Mouse (Mus musculus) liver, embryonic 15.5 days (tissue): ENCODE measurements around the gene Bri3bp. TPM values are rescaled to one million over a fixed set of nuclear protein-coding genes. Genes with fewer than 3 reads are reported as not detected.
A peak's percentile ranks its signal among the peaks of the same experiment; 100 is the strongest.

Experiments
- ATAC-seq: fragments of 200-750 bp; cut with Nextera tagmentation; 2 replicates; pipeline ENCODE4 v1.8.0; 2017; ENCODE audit warnings: moderate number of reproducible peaks, mild to moderate bottlenecking, moderate library complexity; ENCODE audit not compliant: insufficient read depth
- H3K27ac ChIP-seq: fragments of 300-500 bp; sonication (generic); replicated peaks from 2 replicates; pipeline ENCODE4 v1.5.1; 2015; ENCODE audit warnings: mild to moderate bottlenecking, inconsistent platforms
- H3K27me3 ChIP-seq: fragments of 300-500 bp; sonication (generic); 2 replicates; pipeline ENCODE4 v1.6.1; 2015; ENCODE audit warnings: mild to moderate bottlenecking, inconsistent platforms
- H3K36me3 ChIP-seq: fragments of 300-500 bp; sonication (generic); replicated peaks from 2 replicates; pipeline ENCODE4 v1.6.1; 2015; ENCODE audit warnings: moderate library complexity, mild to moderate bottlenecking, inconsistent platforms
- H3K4me1 ChIP-seq: fragments of 300-500 bp; sonication (generic); replicated peaks from 2 replicates; pipeline ENCODE4 v1.6.1; 2015; ENCODE audit warnings: inconsistent platforms
- H3K4me2 ChIP-seq: fragments of 300-500 bp; sonication (generic); 2 replicates; pipeline ENCODE4 v1.6.1; 2015; ENCODE audit warnings: moderate library complexity, mild to moderate bottlenecking, inconsistent platforms
- H3K4me3 ChIP-seq: fragments of 300-500 bp; sonication (generic); replicated peaks from 2 replicates; pipeline ENCODE4 v1.5.1; 2015; ENCODE audit warnings: mild to moderate bottlenecking, inconsistent platforms
- H3K9ac ChIP-seq: fragments of 300-500 bp; sonication (generic); 2 replicates; pipeline ENCODE4 v1.6.1; 2015; ENCODE audit warnings: moderate library complexity, mild to moderate bottlenecking, inconsistent platforms
- H3K9me3 ChIP-seq: fragments of 300-500 bp; sonication (generic); replicated peaks from 2 replicates; pipeline ENCODE4 v1.6.1; 2016; ENCODE audit warnings: inconsistent platforms
- WGBS: fragments of 180-500 bp; shearing (Covaris S2); methylation state at CpG from one replicate; pipeline ENCODE4 v1.1.7; 2015; ENCODE audit warnings: mixed read lengths; ENCODE audit not compliant: insufficient replicate concordance; 5-methylcytosine and 5-hydroxymethylcytosine counted together
- polyA plus RNA-seq: library from polyadenylated mRNA; unstranded; fragments of >200 nt; fragmentation: Nextera tagmentation; extraction: Ambion mirVana; gene quantifications from 2 replicates; pipeline ENCODE4 v1.2.1, GENCODE M21; 2015

Gene Bri3bp
- polyA plus RNA-seq, 1 experiment from 2014 or later, result 23.5 TPM

DNA sequence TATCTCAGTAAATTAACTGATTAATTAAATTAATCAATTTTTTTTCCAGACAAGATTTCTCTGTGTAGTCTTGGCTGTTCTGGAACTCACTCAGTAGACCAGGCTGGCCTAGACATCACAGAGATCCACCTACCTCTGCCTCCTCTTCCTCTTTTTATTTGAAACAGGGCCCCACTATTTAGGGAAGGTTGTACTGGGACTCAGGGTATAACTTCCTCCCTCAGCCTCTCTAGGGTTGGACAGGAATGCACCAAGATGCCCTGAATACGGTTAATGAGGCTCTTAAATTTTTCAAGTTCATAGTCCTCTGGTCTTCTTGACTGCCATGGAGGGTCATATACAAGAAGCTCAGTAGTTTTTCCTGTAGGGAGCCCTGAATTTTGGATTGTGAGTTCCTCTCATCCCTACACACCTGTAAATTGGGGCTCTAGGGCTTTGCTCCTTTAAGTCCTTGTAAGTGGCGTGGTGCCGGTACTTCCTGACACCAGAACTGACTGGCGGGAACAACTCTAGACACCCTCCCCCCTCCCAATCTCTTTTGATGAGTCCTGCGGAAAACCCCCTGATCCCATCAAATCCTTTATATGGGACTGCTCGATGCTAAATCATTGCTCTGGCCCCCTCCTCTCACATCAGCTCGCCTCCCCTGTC is 660 bp upstream of the Bri3bp start:
- no peaks in the 10 kb centered on the region for H3K9me3 ChIP-seq
- H3K9ac ChIP-seq, result peak overlapping the region; percentile 88
- H3K36me3 ChIP-seq, result 0 out of 2 replicates have a peak, but pooled peaks cover 7% of the 10 kb centered on the region
- H3K4me3 ChIP-seq, result peak overlapping the region; percentile 91
- H3K27ac ChIP-seq, result peak overlapping the region; percentile 64
- WGBS, result 2% methylated on average over 7 of the region's 7 CpGs
- ATAC-seq, result peak; percentile 13; the same call in 1 of the 2 replicates
- H3K4me2 ChIP-seq, result peak overlapping the region; percentile 100
- no peaks in the 10 kb centered on the region for H3K27me3 ChIP-seq
- peaks cover 53% of the 10 kb centered on the region for H3K4me1 ChIP-seq

DNA sequence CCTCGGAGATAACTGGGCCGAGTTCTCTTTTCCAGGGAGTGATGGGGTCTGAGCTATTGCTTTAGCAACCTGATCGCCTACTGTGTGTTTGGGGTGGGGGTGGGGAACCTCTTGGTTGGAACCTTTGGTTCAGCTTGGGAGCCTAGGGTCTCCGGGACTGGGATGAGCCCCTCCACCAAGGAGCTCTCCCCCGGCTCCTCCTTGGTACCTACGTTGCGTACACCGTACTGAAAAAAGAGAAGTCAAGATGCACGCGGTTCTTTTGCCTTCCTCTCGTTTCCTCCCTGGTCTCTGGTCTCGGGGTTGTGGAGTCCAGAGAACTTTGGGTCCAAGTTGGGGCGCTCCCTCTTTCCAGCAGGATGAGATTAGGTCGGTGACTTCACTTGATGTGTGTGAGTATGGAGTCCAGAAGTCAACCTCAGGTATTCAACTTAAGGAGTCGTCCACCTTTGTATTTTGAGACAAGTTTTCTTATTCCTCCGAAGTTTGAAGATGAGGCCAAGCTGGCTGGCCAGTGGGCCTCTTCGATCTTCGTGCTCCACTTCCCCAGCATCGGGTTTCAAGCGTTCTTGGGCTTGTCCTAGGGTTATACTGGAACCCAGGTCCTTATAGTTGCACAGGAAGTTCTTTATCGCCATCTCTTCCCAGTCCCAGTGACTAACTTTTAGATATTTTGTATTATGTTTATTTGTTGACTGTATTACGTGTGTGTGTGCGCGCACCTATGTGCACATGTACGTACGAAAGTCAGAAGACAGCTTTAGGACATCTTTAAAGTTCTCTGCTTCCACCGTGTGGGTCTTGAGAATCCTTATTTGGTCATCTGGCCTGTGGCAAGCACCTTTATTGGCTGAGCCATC is 998 bp downstream of the Bri3bp start:
- WGBS, result 13% methylated on average over 27 of the region's 27 CpGs
- H3K4me1 ChIP-seq, result peaks cover 61% of the 10 kb centered on the region

DNA sequence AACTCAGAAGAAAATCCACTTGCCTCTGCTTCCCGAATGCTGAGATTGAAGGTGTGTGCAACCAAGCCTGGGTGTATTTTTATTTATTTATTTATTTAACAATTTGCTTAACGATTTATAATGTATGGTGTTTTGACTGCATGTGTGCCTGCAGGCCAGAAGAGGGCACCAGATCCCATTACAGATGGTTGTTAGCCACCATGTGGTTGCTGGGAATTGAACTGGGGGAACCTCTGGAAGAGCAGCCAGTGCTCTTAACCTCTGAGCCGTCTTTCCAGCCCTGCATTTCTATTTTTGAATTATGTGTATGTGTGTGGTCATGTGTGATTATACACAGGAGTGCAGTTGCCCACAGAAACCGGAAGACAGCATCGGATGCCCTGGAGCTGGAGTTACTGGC is 2.0 kb downstream of the Bri3bp start:
- no peaks in the 10 kb centered on the region for H3K27me3 ChIP-seq
- WGBS, result 65% methylated on average over 5 of the region's 5 CpGs
- no peak overlapping the region for H3K4me2 ChIP-seq
- no peak for ATAC-seq
- H3K9me3 ChIP-seq, result no peaks in the 10 kb centered on the region
- H3K9ac ChIP-seq, result no peak overlapping the region
- H3K36me3 ChIP-seq, result 0 out of 2 replicates have a peak, but pooled peaks cover 7% of the 10 kb centered on the region
- H3K4me1 ChIP-seq, result peaks cover 69% of the 10 kb centered on the region
- no peak overlapping the region for H3K4me3 ChIP-seq
- no peak overlapping the region for H3K27ac ChIP-seq

More for the DNA sequence above, 998 bp downstream of the Bri3bp start:
- ATAC-seq, result no peak
- Histone ChIP-seq H3K36me3 (0 out of 2 replicates have a peak, but pooled peaks cover 7% of the 10 kb centered on the region), H3K27me3 (no peaks in the 10 kb centered on the region), H3K4me3 (peak overlapping the region; percentile 91), H3K4me2 (peak overlapping the region; percentile 100), H3K27ac (peak overlapping the region; percentile 78), H3K9me3 (no peaks in the 10 kb centered on the region), H3K9ac (peak overlapping the region; percentile 88)

DNA sequence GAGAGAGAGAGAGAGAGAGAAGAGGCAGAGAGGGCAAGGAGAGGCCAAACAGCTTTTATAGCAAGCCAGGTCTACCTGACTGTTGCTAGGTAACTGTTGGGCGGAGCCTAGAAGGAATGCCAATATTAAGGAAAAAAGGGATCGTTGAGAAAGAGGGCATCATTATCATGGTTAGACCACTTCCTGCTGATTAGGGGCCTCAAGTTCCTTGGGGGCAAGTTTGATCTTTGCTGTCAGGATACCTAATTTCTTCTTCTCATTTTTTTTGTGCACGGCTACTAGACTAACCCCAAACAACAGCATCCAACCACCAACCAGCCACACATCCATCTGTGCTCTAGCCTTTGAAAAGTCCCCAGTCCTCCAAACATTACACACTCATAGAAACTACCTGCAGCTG is 2.5 kb downstream of the Bri3bp start:
- WGBS, result 36% methylated on average over 3 of the region's 3 CpGs
- H3K4me3 ChIP-seq, result no peak overlapping the region
- H3K4me1 ChIP-seq, result peaks cover 75% of the 10 kb centered on the region
- ATAC-seq, result no peak
- H3K9me3 ChIP-seq, result no peaks in the 10 kb centered on the region
- no peak overlapping the region for H3K4me2 ChIP-seq
- no peaks in the 10 kb centered on the region for H3K27me3 ChIP-seq
- H3K36me3 ChIP-seq, result 0 out of 2 replicates have a peak, but pooled peaks cover 7% of the 10 kb centered on the region
- no peak overlapping the region for H3K9ac ChIP-seq
- no peak overlapping the region for H3K27ac ChIP-seq

DNA sequence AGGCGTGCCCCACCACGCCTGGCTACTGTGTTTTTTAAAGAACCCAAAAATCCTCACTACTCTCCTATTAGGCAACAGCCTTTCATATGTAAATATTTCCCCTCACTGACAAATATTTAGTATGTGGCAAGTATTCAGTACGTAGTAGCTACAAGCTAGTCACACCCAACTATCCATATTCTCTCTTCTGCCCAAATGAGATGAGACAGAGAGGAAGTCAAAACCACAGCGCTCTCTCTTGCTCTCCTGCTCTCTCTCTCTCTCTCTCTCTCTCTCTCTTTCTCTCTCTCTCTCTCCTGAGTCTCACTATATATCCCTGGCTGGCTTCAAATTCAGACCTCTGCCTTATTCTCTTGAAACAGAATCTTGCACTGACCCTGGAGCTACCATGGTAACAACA is 3.2 kb downstream of the Bri3bp start:
- peaks cover 71% of the 10 kb centered on the region for H3K4me1 ChIP-seq
- 45% methylated on average over 4 of the region's 4 CpGs for WGBS
- ATAC-seq, result no peak

DNA sequence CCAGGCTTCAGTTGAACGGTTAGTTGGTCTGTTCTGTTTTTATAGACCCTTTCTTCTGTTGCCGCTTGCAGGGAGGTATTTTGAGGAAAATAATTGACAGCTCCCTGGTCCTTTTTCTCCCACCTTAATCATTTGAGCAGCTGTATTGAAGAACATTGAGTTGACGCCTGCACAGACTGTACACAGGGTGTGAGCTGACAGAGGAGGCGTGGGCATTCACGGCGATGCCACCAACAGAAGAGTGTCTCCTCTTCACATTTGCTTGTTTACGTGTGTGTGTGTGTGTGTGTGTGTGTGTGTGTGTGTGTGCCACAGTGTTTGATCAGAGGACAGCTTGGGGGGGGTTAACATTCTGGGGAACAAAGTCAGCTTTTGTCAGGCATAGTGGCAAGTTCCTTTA is 5.0 kb downstream of the Bri3bp start:
- Histone ChIP-seq H3K4me2 (no peak overlapping the region), H3K4me3 (no peak overlapping the region), H3K4me1 (peaks cover 62% of the 10 kb centered on the region), H3K9me3 (no peaks in the 10 kb centered on the region), H3K9ac (no peak overlapping the region), H3K27me3 (no peaks in the 10 kb centered on the region), H3K36me3 (0 out of 2 replicates have a peak, but pooled peaks cover 7% of the 10 kb centered on the region), H3K27ac (0 out of 2 replicates have a peak overlapping the region, but pooled peaks have one; percentile 19)
- 67% methylated on average over 7 of the region's 7 CpGs for WGBS
- no peak for ATAC-seq

More for the DNA sequence above, 3.2 kb downstream of the Bri3bp start:
- Histone ChIP-seq H3K36me3 (0 out of 2 replicates have a peak, but pooled peaks cover 7% of the 10 kb centered on the region), H3K27me3 (no peaks in the 10 kb centered on the region), H3K4me3 (no peak overlapping the region), H3K4me2 (no peak overlapping the region), H3K9ac (no peak overlapping the region), H3K9me3 (no peaks in the 10 kb centered on the region), H3K27ac (no peak overlapping the region)

DNA sequence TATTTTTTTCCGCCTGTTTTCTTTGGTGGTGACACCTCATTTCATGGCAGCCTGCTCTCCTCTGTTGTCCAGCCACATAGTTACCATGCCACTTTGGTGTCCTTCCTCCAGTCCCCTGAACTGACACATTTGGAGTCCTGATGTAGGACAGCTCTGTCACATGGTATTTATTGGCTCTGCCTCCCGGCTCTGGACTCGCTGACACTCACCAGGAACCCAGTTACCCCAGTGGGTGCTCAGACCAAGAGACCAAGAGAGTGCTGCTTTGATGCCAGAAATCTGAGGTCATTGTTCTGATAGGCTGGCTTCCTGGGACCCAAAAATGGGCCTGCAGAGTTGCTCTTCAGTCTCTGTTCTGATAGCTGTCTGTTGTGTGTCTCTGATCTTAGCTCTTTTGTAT is 6.7 kb downstream of the Bri3bp start:
- Histone ChIP-seq H3K27me3 (no peaks in the 10 kb centered on the region), H3K4me1 (peaks cover 57% of the 10 kb centered on the region), H3K9me3 (no peaks in the 10 kb centered on the region), H3K4me2 (no peak overlapping the region), H3K36me3 (peaks cover 18% of the 10 kb centered on the region), H3K27ac (peak overlapping the region; percentile 14; the same call in 1 of the 2 replicates), H3K9ac (no peak overlapping the region; the same call in 1 of the 2 replicates), H3K4me3 (no peak overlapping the region)
- ATAC-seq, result no peak
- 69% methylated on average over 3 of the region's 3 CpGs for WGBS

DNA sequence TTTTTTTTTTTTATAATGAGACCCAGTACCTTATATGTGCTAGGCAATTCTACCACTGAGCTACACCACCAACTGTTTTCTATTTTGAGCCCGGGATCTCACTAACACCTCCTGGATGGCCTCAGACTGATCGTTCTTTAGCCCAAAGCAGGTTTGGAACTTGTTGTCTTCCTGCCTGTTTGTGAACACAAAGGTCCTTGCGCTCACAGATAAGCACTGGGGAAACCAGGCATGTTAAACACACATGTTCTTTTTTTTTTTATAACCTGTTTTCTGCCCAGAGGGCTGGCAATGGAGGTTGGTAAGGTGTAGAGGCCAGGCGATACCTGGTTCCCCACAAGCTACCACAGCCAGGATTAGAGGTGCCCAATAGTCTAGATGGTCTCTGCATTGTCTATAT is 7.3 kb downstream of the Bri3bp start:
- Histone ChIP-seq H3K36me3 (peaks cover 18% of the 10 kb centered on the region), H3K27me3 (no peaks in the 10 kb centered on the region), H3K4me1 (peaks cover 55% of the 10 kb centered on the region), H3K4me2 (no peak overlapping the region), H3K9ac (no peak overlapping the region; the same call in 1 of the 2 replicates), H3K9me3 (no peaks in the 10 kb centered on the region), H3K4me3 (no peak overlapping the region), H3K27ac (no peak overlapping the region)
- ATAC-seq, result no peak
- WGBS, result 60% methylated on average over 4 of the region's 4 CpGs

DNA sequence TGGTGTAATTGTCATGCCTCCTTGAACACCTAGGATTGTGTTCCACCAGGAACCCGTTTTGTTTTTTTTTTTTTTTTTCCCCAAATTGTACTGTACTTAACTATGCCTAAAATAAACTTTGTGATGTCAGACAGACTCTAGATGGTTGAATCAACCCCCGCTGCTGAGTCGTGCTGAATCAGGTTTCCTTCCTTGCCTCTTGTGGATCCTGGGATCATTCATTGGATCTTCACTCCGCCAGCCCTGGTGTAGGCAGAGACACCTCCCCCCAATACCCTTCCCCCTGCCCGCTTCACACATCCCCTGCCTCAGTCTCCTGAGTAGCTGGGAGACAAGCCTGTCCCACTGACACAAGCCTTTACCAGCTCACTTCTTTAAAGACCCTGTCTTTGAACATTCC is 7.9 kb downstream of the Bri3bp start:
- Histone ChIP-seq H3K27ac (no peak overlapping the region), H3K4me1 (peaks cover 48% of the 10 kb centered on the region), H3K9ac (no peak overlapping the region), H3K4me3 (no peak overlapping the region), H3K4me2 (no peak overlapping the region), H3K36me3 (peaks cover 21% of the 10 kb centered on the region), H3K27me3 (no peaks in the 10 kb centered on the region), H3K9me3 (no peaks in the 10 kb centered on the region)
- WGBS, result 64% methylated on average over 5 of the region's 5 CpGs
- no peak for ATAC-seq

DNA sequence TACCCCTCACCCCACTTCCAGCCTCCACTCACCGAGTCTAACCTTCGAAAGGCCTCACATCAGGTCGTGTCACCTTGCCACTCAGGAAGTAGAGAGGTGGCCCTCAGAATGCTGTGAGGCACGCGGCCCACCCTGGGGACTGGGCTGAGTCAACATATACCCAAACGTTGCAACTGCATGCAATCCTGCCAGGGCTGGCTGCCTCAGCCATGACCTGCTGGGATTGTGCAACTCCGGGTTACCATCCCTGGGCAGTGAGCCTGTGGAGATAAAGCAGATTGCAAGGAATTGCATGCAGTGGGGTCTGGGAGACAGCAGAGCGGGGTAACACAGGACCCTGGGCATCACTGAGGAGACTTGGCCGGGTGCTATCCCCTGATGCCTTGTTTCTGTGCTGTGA is 11.2 kb downstream of the Bri3bp start:
- 65% methylated on average over 9 of the region's 9 CpGs for WGBS
- H3K4me1 ChIP-seq, result peaks cover 48% of the 10 kb centered on the region
- H3K4me3 ChIP-seq, result no peak overlapping the region
- no peak overlapping the region for H3K4me2 ChIP-seq
- H3K27me3 ChIP-seq, result no peaks in the 10 kb centered on the region
- H3K9me3 ChIP-seq, result no peaks in the 10 kb centered on the region
- peak; percentile 40 for ATAC-seq
- H3K36me3 ChIP-seq, result peaks cover 30% of the 10 kb centered on the region
- H3K9ac ChIP-seq, result no peak overlapping the region
- no peak overlapping the region for H3K27ac ChIP-seq

DNA sequence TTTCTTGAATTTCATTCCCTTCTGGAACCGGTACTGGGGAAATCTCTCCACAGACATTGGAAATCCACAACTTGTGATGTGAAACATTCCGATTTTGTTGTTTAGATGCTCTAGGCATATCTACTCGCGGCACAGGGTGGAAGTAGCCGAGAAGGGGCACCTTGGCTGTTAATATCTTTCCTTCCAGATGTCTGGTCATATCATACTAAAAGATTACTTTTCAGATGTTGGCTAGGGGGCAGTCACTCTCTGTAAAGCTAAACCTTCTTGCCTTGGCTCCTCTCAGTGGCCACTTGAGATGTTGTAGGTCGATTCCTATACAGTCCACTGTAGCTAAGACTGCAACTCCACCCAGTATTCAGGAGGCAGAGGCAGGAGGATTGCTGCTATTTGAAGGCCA is 14.7 kb downstream of the Bri3bp start:
- H3K4me3 ChIP-seq, result no peak overlapping the region
- no peak overlapping the region for H3K9ac ChIP-seq
- H3K9me3 ChIP-seq, result no peaks in the 10 kb centered on the region
- WGBS, result 31% methylated on average over 6 of the region's 6 CpGs
- ATAC-seq, result peak; percentile 64
- peaks cover 47% of the 10 kb centered on the region for H3K4me1 ChIP-seq
- peak overlapping the region; percentile 67 for H3K27ac ChIP-seq
- H3K4me2 ChIP-seq, result no peak overlapping the region
- H3K27me3 ChIP-seq, result no peaks in the 10 kb centered on the region
- H3K36me3 ChIP-seq, result peaks cover 30% of the 10 kb centered on the region
